Mouse (Mus musculus) kidney, embryonic 16.5 days (tissue): ENCODE measurements around the gene Ccdc83. TPM values are rescaled to one million over a fixed set of nuclear protein-coding genes. Genes with fewer than 3 reads are reported as not detected.

Experiments
- ATAC-seq: fragments of 200-750 bp; cut with Nextera tagmentation; 2 replicates; pipeline ENCODE4 v1.8.0; 2017; ENCODE audit warnings: moderate TSS enrichment; ENCODE audit not compliant: low FRiP score, low TSS enrichment
- H3K27ac ChIP-seq: fragments of 300-500 bp; sonication (generic); 2 replicates; pipeline ENCODE4 v1.5.1; 2014; ENCODE audit warnings: low read length
- H3K27me3 ChIP-seq: fragments of 300-500 bp; sonication (generic); 2 replicates; pipeline ENCODE4 v1.6.1; 2014; ENCODE audit warnings: low read length, control low read depth, mixed read lengths; ENCODE audit not compliant: insufficient read depth
- H3K36me3 ChIP-seq: fragments of 300-500 bp; sonication (generic); 2 replicates; pipeline ENCODE4 v1.6.1; 2014; ENCODE audit warnings: low read length, control low read depth, mixed read lengths; ENCODE audit not compliant: insufficient read depth
- H3K4me1 ChIP-seq: fragments of 300-500 bp; sonication (generic); 2 replicates; pipeline ENCODE4 v1.6.1; 2014; ENCODE audit warnings: low read length, control low read depth, mixed read lengths; ENCODE audit not compliant: insufficient read depth
- H3K4me2 ChIP-seq: fragments of 300-500 bp; sonication (generic); replicated peaks from 2 replicates; pipeline ENCODE4 v1.6.1; 2014; ENCODE audit warnings: low read depth, low read length
- H3K4me3 ChIP-seq: fragments of 300-500 bp; sonication (generic); 2 replicates; pipeline ENCODE4 v1.5.1; 2014; ENCODE audit warnings: mild to moderate bottlenecking, low read length
- H3K9ac ChIP-seq: fragments of 300-500 bp; sonication (generic); replicated peaks from 2 replicates; pipeline ENCODE4 v1.6.1; 2014; ENCODE audit warnings: low read length
- H3K9me3 ChIP-seq: fragments of 300-500 bp; sonication (generic); 2 replicates; pipeline ENCODE4 v1.6.1; 2016; ENCODE audit warnings: low read length, control low read depth
- whole genome bisulfite sequencing: fragments of 180-500 bp; shearing (Covaris S2); extraction: QIAGEN DNeasy Blood & Tissue Kit; methylation state at CpG from one replicate; pipeline ENCODE4 v1.1.7; 2014; 5-methylcytosine and 5-hydroxymethylcytosine counted together
- polyA plus RNA-seq: library from polyadenylated mRNA; unstranded; fragments of >200 nt; fragmentation: Nextera tagmentation; extraction: Ambion mirVana; gene quantifications from 2 replicates; pipeline ENCODE4 v1.2.1, GENCODE M21; 2015

Gene Ccdc83
- polyA plus RNA-seq, 1 experiment from 2014 or later = not detected

- no peak for ATAC-seq
- Histone ChIP-seq H3K27me3 (no peaks in the 10 kb centered on the region), H3K9me3 (no peaks in the 10 kb centered on the region), H3K4me1 (no peaks in the 10 kb centered on the region), H3K9ac (no peak overlapping the region), H3K4me3 (no peak overlapping the region), H3K36me3 (peaks cover 27% of the 10 kb centered on the region), H3K4me2 (no peak overlapping the region), H3K27ac (no peak overlapping the region)
- WGBS = 86% methylated on average over 1 of the region's 1 CpGs
Observed at GRCm38 (mm10) chr7:90180635-90181034, 84.9 kb downstream of the Ccdc83 start.

DNA sequence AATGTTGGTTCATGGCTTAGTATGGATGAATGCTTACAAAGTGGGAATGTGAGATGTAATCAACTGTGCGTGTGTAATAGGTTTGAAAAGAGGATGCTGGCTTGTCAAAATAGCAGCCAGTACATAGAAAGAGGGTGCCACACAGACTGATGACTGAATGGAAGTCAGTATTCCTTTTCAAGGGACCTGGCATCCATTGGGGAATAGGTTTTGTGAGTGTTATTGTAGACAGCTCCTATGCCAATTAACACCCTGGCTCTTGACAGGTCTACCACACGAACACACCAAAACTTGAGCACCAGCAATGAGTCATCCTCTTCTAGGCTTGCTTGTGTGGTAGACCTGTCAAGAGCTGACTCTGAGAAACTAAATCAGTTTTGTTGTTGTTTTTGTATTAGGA lies 90.0 kb downstream of the Ccdc83 start:
- 88% methylated on average over 2 of the region's 2 CpGs for WGBS
- Histone ChIP-seq H3K27me3 (no peaks in the 10 kb centered on the region), H3K4me2 (no peak overlapping the region), H3K4me1 (no peaks in the 10 kb centered on the region), H3K9ac (no peak overlapping the region), H3K27ac (no peak overlapping the region), H3K9me3 (no peaks in the 10 kb centered on the region), H3K4me3 (no peak overlapping the region), H3K36me3 (peaks cover 33% of the 10 kb centered on the region)
- no peak for ATAC-seq

Other genes starting within 250 kb of the Ccdc83 start
- 34.7 and 39.9 TPM in 2 replicates for gene Picalm, start 135.6 kb downstream of the Ccdc83 start, polyA plus RNA-seq
- gene Sytl2, start 36.5 kb upstream of the Ccdc83 start, polyA plus RNA-seq = 10.1 and 11.1 TPM in 2 replicates
- gene Ccdc89, start 160.8 kb upstream of the Ccdc83 start, polyA plus RNA-seq = 1.2 and 1.3 TPM in 2 replicates
- gene Crebzf, start 177.0 kb upstream of the Ccdc83 start, polyA plus RNA-seq = 18.1 and 20.7 TPM in 2 replicates
- gene Tmem126a, start 191.5 kb upstream of the Ccdc83 start, polyA plus RNA-seq = 109 and 114 TPM in 2 replicates
- gene Tmem126b, start 210.2 kb upstream of the Ccdc83 start, polyA plus RNA-seq = 42.3 and 44.3 TPM in 2 replicates
- gene Dlg2, start 210.9 kb upstream of the Ccdc83 start, polyA plus RNA-seq = 0.98 and 1.0 TPM in 2 replicates